Mouse (Mus musculus): ENCODE measurements around the gene Krt80.

DNA sequence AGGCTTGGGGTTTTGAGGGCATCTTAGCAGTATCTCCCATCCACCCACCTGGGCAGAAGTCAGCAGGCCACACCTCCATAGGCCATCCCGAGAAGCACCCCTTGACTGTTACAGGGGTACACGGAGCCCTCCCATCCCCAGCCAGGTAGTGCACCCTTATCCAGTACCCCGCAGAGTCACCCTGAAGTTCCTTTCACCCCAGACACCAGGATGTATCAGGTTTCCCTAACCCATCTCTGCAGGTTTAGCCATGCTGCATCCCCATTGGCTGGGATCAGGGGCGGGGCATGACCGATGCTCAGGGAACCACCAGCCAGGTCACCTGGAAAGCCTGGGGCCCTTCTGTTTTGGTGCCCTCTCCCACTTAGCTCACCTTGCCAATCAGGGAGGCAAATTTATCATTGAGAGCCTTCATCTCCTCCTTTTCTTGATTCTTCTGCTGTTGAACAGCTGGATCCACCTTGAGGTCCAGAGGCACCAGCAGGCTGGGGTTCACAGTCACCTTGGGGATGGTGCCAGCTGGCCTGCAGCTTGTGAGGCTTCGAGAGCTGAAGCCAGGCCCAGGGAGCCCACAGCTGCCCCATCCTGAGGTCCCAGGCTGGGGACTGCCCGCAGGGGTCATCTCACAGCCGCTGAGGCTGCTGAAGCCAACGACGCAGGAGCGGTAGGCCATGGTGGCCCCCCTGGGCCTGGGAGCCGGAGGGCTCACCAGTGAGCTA is 421 bp downstream of the Krt80 start:
- TF ChIP-seq EP300 (IDR thresholded peaks at IDR 0.05; ENCODE audit: insufficient read depth, low read depth, low read length) (no peak), CTCF (IDR thresholded peaks at IDR 0.05; ENCODE audit: low read depth, low read length) (no peak)
